Mouse (Mus musculus): ENCODE data around the gene Mttp.

Mttp gene

DNA sequence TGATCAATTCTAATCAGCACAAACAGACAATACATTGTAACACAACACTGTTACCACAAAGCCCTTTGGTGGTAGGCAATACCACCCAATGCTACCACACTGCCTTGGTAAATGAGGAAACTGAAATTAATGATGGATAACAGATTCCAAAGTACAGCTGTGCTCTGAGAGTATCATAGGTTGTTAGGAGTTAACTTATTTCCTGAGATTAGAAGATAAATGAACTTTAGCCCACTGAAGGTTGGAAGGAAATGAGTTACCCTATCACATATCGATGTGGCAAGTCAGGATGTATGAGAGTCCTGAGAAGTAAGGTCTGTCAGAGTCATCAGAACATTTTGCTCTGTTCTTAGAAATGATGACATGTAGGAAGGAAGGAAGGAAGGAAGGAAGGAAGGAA is 10.2 kb downstream of the Mttp start:
- no peak for DNase-seq (ENCODE audit: low spot score in 2 of 2)

DNA sequence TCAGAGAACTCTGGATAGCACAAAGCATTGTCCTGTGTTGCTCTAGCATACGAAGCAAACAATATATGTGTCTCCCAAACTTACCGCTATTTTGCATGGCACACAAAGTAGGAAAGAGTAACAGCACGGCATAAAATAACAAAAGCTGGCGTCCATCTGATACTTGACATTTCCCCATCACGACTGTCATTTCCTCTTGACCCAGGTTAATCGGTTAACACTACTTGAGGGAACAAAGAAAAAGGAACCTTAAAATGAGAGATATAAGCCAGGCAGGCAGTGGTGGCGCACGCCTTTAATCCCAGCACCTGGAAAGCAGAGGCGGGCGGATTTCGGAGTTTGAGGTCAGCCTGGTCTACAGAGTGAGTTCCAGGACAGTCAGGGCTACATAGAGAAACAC is 10.9 kb downstream of the Mttp start:
- DNase-seq (ENCODE audit: low spot score in 2 of 2): no peak

DNA sequence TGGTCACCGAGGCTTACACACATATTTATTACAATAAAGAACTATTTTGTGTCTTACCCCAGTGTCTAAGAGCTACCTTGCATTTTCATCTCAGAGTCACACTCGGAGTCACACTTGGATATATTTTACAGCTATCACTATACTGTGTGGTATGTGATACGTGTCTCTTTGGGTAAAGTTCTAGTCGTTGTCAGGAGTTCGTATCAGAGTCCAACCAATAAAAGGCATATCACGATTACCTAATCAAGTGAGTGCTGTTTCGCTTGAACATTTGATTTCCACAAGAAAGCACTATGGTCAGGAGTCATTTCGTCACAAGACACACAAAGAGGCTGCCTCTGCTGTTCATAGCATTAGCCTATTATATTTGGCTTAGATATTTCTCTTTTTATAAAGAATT is 11.3 kb downstream of the Mttp start:
- DNase-seq (ENCODE audit: low spot score in 2 of 2): no peak

DNA sequence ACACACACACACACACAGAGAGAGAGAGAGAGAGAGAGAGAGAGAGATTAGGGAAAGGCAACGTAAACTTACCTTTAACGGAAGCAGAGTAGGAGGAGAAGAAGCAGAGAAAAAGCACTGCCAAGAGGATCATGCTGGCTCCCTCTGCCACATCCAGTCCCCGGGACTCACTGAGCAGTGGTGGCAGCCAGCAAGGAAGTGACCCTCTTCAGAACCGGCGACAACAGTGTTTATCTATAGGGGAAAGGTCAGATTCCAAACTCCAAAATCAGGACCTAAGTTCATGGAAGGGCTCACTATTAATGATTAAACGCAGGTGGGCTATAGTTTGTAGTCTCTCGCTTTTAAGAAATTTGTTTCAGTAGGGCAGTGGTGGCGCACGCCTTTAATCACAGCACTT is 13.6 kb downstream of the Mttp start:
- no peak for DNase-seq (ENCODE audit: low spot score in 2 of 2)

DNA sequence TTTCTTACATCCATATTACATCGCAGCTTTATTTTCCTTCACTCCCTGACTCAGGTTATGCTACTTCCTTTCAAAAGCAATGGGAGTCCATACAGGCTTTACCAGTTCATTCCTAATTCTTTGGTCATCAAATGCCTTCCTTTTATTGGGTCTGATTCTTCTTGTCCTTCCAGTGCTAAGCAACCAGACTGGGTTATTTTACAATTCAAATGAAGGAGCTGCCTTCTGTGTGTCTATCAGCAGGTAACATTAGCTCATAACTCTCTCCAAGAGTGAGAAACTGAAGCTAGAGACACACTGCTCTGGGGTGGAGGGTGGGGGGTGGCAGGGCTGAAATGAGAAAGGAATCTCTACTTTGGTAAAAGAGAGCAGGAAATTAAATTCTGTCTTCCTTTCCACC is 14.1 kb downstream of the Mttp start:
- DNase-seq (ENCODE audit: low spot score in 2 of 2): no peak

DNA sequence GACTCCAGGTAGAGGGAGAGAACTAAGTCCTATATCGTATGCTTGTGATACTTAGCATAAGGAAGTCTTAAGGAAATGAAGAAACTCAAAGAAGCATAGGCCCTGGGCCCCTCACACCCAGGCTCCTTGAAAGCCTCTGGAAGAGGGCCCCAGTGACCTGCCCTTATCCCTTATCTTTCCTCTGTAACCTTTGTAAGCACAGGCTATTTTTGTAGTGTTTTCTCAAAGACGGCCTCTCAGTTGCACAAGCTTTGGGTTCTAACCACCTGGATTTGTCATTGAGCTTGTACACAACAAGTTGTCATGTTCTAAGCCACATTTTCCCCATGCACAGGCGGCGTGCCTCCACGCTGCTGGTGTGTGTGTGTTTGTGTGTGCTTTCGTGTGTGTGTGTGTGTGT is 15.7 kb downstream of the Mttp start:
- DNase-seq (ENCODE audit: low spot score in 2 of 2): no peak

DNA sequence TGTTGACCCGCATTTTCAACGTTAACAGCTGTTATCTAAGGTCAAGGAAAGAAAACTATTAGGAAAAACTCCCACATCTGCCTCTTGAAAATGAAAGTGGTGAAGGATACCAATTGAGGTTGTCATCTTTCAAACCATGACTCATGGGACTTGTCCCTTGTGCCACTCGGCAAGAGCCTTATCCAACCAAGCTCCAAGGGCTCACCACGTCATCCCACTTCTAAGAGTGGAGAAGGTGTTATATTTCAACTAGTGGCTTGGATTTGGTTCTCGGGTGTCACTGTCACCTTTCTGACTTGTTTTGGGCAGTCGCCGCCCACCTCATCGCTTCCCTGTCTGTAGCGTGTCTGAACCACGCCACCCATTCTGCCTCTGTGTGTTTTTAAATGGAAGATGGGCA is 20.9 kb downstream of the Mttp start:
- DNase-seq (ENCODE audit: low spot score in 2 of 2): no peak

DNA sequence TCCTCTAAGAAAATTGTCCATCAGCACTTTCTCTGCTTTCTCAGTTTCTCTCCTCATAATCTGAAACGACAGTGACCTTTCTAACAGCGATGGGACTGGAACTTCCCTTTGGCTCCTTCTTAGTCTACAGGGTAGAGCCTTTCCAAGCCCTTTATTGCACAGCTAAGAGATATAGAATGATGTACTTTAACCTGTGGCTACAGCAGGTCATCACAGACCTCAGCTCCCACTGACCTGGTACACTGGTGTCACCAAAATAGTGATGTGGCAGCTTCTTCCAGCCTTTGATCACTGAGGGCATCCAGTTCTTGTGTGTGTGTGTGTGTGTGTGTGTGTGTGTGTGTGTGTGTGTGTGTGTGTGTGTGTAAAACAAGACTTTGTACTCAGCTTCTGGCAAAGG is 23.3 kb downstream of the Mttp start:
- no peak for DNase-seq (ENCODE audit: low spot score in 2 of 2)

DNA sequence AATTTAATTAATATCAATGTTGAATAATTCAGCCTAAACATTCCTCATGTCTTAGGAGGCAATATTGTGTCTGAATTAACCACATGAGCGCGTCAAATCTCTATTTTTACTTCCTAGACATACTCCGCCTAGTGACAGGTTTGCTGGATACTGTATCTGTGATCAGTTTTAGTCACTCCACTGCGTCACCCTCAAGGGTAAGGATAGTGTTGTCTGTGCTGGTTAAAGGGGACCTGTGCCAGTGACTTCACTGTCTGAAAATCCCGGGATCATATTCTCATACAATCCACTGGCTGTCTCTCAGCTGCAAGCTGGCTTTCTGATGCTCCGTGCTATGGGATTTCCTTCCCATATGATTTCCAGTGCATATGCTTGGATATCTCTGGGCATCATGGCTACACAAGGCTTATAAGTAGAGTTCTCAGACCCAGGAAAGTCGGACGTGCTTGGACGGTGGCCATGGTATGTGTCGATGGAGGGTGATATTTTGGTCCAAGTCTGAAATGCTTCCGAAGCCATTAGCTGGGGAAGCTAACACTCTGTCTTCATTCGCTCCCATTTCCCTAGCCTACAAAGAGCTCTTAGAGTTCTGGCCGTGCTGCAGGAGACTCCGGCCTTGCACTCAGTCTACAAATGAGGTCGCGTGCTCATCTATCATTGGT is 25.2 kb downstream of the Mttp start:
- no peak for DNase-seq (ENCODE audit: low spot score in 2 of 2)

DNA sequence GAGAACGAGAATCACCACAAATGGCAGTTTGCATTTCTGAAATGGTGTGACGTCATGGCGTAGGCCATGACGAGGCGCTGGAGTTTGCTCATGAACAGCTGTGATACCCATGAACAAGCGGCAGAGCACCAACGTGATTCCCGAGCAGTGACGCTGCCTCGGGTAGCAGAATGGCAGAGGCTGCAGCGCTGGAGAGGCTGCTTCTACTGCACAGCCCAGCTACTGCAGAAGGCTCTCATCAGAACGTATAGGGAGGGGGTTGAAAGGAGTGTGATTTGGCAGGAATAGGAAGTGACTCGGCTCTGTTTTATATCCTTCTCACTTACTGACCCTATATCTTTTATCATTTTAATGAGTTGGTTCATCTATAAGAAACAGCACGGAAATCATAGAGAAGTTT is 25.9 kb downstream of the Mttp start:
- DNase-seq (ENCODE audit: low spot score in 2 of 2): no peak

DNA sequence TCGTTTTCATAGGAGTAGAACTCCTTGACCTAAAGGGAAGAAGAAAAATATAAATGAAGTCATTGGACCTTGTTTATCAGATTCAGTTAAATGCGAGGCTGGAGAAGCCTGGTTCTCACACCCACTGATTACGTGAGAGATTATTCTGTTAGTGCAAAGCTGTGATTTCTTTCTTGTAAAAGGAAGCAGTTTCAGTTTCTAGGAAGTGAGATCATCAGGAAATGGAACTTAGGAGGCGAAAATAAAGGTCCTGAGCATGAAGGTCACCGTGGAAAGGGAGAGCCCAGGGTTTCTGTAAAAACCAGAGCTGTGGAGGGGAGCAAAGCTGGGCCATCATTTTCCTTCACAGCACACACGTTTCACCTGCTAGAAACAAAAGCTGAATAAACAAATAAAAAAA is 26.4 kb downstream of the Mttp start:
- no peak for DNase-seq (ENCODE audit: low spot score in 2 of 2)

DNA sequence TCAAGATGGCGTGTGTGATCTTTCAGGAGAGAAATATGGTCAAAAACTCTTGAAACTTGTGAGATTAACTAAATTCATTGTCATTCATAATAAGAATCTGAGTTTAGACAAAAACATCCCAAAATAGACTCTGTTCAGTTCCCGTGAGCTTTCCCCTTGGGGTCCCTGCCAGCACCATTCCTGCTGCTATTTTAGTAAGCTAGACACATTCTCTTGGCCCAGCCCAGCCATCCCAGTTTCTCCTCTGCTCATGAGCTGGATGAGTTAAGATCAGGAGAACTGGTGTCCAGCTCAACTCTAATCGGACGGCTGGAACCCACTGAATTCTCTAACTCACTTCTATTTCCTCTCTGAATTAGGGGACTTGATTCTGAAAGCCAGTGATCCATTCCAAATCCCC is 27.9 kb downstream of the Mttp start:
- DNase-seq (ENCODE audit: low spot score in 2 of 2): no peak

DNA sequence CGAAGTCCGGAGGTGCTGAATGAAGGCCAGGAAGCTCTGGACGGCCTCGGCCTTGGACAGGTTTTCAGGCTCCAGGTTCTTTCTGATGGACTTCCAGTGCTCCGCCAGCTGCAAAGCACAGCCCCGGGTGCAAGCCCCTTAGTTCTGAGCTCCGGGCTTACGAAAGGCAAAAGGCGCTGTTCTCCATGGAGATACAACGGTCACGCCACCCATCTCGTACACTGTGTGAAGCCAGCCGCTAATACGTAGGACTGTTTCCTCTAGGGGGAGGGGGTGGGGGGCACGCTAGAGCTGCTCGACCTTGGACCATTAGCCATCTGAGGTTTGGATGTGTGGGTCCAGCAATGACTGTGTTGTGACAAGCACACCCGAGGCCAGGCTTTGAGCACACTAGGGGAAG is 30.7 kb downstream of the Mttp start:
- no peak for DNase-seq (ENCODE audit: low spot score in 2 of 2)

DNA sequence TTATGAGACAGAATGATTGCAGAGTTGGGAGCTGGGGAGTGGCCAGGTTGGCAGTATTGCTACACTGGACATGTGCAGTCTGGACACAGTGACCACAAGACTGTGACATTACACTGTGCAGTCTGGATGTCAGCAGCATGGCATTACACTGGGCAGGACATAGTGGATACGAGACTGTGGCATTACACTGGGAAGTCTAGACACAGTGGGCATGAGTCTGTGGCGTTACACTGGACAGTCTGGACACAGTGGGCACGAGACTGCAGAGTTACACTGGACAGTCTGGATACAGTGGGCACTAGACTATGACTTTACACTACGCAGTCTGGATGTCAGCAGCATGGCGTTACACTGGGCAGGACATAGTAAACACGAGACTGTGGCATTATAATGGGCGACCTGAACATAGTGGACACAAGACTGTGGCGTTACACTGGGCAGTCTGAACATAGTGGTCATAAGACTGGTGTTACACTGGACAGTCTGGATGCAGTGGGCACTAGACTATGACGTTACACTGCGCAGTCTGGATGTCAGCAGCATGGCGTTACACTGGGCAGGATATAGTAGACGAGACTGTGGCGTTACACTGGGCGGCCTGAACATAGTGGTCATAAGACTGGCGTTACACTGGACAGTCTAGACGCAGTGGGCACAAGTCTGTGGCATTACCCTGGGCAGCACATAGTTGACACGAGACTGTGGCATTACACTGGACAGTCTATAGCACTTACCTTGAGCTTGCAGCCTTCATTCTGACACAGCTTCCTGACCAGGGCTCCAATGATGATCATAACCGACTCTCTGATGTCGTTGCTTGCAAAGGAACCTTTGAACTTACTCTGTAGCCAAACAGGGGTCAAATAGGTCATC is 33.6 kb downstream of the Mttp start:
- no peak for DNase-seq (ENCODE audit: low spot score in 2 of 2)

DNA sequence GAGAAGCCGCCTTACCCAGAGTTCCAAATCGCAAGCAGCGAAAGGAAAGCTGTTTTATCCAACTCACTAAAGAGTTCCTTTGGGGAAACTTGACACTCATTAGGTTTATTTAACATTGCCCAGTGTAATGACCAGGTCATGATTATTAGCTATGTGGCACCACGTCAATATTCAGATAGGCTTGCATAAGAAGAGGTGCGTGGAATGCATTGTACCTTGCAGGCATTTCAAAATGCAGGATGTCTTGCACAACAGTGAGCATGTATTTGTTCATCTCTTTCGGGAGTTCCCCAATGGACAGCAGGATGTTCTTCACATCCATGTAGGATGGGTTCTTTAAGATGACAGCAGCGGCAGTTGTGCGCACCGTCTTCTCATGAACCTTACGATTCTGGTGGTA is 37.9 kb downstream of the Mttp start:
- DNase-seq (ENCODE audit: low spot score in 2 of 2): no peak

DNA sequence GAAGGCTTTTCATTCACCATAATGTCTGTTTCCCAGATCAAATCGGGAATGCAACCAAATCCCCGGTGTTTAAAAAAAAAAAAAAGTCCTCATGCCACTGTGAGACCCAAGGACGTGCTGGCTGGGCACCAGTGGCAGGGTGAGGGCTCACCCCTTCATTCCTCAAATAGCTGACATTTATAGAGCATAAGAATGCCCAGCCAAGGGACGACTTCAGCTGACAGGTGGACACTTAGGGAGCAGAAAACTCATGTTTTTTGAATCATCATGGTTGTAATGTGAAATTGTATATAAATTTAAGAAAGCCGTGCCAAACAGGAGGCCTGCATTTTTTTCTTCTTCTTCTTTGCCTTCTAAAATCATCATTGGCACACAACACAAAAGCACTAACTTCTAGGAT is 39.7 kb downstream of the Mttp start:
- DNase-seq (ENCODE audit: low spot score in 2 of 2): no peak

DNA sequence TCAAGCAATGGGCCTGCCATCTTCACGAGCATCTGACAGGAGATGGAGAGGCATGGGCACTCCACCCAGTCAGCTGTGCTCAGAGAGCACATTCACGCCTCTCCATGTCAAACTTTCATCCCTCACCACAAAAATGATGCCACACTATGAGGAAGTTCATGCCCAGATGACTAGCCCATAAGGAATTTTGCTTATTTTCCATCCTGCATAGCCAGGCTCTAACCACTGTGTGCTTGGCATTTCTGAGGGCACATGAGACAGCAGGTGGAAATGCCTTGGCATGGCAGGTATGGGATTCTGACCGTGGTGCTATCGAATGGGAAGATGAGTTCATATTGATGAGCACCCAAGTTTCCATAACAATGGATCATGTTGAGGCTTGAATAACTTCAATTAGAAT is 41.1 kb downstream of the Mttp start:
- DNase-seq (ENCODE audit: low spot score in 2 of 2): no peak

DNA sequence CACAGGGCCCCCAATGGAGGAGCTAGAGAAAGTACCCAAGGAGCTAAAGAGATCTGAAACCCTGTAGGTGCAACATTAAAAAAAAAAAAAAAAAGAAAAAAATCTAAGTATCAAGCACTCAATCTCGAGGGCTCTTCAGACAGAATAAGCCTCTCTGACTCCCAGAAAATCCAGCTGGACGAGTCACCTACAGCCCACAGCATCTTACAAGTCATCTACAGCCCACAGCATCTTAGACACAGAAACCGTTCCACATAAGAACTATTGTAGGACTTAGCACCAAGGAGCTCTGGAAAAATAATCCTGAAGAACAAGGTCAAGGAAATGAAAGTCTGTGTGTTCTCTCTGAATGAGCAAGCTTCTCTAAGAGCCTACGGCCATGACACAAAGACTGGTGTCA is 42.8 kb downstream of the Mttp start:
- no peak for DNase-seq (ENCODE audit: low spot score in 2 of 2)

DNA sequence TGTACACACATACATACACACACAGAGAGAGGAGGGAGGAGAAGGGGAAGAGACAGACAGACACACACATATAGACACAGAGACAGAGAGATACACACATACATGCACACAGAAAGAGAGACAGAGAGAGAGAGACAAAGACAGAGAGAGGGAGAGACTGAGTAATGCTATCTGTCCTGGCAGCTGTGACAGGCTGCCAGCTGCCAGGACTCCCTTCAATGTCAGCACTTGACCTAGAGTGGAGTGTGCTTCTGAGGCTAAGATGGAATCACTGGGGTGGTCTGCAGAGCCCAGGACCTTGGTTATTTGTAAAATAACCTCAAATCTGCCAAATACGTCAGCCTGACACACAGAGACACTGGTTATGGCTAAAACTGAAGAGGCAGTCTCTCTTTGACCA is 47.0 kb downstream of the Mttp start:
- no peak for DNase-seq (ENCODE audit: low spot score in 2 of 2)

DNA sequence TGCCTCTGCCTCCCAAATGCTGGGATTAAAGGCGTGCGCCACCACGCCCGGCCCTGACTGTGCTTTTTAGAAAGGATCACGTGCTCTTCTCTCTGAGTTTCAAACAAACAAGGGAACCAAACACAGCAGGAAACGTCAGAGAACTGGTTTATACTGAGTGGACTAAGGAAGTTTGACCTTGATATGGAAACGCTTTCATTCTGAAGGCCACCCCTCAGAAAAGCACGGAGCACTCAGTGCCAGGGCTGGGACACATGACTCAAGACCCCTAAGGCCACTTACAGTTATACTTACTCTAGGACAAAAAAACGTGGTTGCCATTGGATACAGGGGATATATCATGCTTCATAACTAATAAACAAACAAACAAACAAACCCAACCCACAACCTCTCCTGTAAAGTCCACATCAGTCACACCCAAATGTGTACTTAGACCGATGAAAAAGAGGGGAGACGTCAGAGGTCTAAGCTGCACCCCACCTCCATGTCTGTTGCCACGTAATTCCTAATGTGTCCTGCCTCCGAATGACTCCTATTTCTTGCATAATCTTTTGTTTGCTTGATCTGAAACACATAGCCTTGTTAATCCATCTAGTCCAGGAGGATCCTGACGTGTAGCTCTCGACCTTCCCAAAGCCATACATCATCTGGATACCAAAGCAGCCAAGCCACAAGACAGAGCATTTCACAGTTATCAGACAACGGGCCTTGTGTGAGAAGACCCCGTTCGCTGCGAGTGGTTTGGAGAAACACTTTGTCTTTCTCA is 48.3 kb downstream of the Mttp start:
- DNase-seq (ENCODE audit: low spot score in 2 of 2): no peak

DNA sequence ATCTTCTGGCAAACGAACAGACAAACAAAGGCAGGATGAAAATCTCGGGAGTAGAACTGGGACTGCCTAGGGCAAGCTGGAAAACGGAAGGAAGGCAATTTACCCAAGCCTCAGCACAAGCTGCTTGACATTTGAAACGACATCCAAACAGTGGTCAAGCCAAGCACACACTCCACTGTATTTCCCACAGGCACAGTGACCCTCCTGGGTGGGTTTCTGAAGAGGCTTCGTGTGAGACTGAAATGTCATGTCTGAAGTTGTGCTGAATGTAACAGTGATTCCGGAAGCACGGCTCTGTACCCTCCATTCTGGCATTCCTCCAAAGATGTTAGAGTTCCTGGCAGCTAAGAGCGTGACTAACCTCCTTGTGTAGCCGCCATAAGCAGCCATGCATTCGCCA is 49.0 kb downstream of the Mttp start:
- peak in 1 of 2 experiments; percentile 44 for DNase-seq (ENCODE audit: low spot score in 2 of 2)

DNA sequence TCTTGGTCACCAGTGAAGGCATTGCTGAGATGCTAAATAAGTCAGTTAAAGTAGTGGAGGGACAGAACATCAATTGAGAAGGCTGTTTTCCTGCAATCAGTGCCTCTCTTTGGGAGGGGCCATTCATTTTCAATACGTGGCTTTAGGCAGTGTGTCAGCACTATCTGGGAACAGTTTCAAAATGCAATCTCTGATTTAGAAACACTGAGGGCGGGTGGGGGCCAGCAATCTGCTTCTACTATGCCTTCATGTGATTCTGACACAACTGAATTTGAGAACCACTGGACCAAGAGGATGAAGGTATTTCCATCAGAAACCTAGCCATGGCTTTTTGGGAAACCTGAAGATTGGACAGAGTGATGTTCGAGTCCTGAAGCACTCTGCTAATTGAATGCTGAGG is 49.5 kb downstream of the Mttp start:
- no peak for DNase-seq (ENCODE audit: low spot score in 2 of 2)

DNA sequence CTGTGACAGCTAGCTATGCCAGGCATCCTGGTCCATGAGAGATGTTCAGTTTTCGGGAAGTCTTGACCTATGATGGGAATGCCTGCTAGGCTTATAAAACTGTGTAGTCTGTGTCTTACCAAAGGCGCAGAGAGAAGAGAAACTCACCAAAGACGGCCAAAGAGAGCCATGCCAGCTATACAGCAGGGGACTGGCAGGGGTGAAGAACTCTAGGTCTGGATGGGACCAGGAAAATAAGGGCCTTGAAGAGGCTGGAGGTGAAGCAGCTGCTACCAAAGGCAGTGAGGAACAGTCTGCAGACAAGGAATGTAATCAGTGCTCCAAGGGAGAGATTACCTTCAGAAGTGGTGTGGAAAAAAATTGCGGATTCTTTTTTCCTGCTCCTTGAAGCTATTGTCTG is 60.9 kb downstream of the Mttp start:
- no peak for DNase-seq (ENCODE audit: low spot score in 2 of 2)
